Mouse (Mus musculus) cerebellum, adult 11 months (tissue): ENCODE results near the gene Krt8.
A peak's percentile ranks its signal among the peaks of the same experiment; 100 is the strongest.
"Not testable (repeated sequence)": the region's sequence is repeated elsewhere in the genome, so short reads cannot be mapped to it uniquely, and the experiment has no call there.

Source experiments
- DNase-seq: peaks from one replicate; pipeline ENCODE4 v3.0.0; 2022

Krt8 gene

GRCm38 (mm10) chr15:102007097-102008069, 3.1 kb upstream of the Krt8 start:
- DNase-seq: no peak

- DNase-seq: no peak
These were observed 2.0 kb upstream of the Krt8 start for GRCm38 (mm10) chr15:102006317-102006716.

- DNase-seq: no peak
These were observed 1.0 kb upstream of the Krt8 start for GRCm38 (mm10) chr15:102005290-102005689.

- DNase-seq: no peak
These were observed 766 bp downstream of the Krt8 start for GRCm38 (mm10) chr15:102003516-102003915.

GRCm38 (mm10) chr15:102002646-102003488, 1.4 kb downstream of the Krt8 start:
- no peak for DNase-seq

- no peak for DNase-seq
These were observed 4.5 kb downstream of the Krt8 start for GRCm38 (mm10) chr15:101999676-102000335.

- no peak for DNase-seq
These were observed 5.1 kb downstream of the Krt8 start for GRCm38 (mm10) chr15:101999156-101999555.

GRCm38 (mm10) chr15:101996450-101997078, 7.7 kb downstream of the Krt8 start:
- not testable (repeated sequence) for DNase-seq

- no peak for DNase-seq
These were observed 8.6 kb downstream of the Krt8 start for GRCm38 (mm10) chr15:101995484-101996236.

GRCm38 (mm10) chr15:101994365-101994764, 9.9 kb downstream of the Krt8 start:
- DNase-seq: no peak

GRCm38 (mm10) chr15:101990946-101991345, 13.3 kb downstream of the Krt8 start:
- no peak for DNase-seq

- DNase-seq: no peak
These were observed 15.6 kb downstream of the Krt8 start for GRCm38 (mm10) chr15:101988714-101989113.

- DNase-seq: peak; percentile 69
These were observed 16.2 kb downstream of the Krt8 start for GRCm38 (mm10) chr15:101988119-101988518.

GRCm38 (mm10) chr15:101984746-101985145, 19.5 kb downstream of the Krt8 start:
- DNase-seq: no peak

GRCm38 (mm10) chr15:101983949-101984601, 20.2 kb downstream of the Krt8 start:
- DNase-seq: peak; percentile 77

GRCm38 (mm10) chr15:101983315-101983948, 20.9 kb downstream of the Krt8 start:
- DNase-seq: no peak

- no peak for DNase-seq
These were observed 23.4 kb downstream of the Krt8 start for GRCm38 (mm10) chr15:101980849-101981248.

- peak; percentile 24 for DNase-seq
These were observed 27.1 kb downstream of the Krt8 start for GRCm38 (mm10) chr15:101977043-101977726.

- no peak for DNase-seq
These were observed 27.6 kb downstream of the Krt8 start for GRCm38 (mm10) chr15:101976641-101977040.

GRCm38 (mm10) chr15:101976023-101976422, 28.3 kb downstream of the Krt8 start:
- no peak for DNase-seq
